Mouse (Mus musculus): ENCODE measurements at regions not wholly inside any gene's neighbourhood (a gene's known extent, or its start where the extent isn't known, plus 50 kb on each side); places are given as distances from the start of the nearest gene placed in this dataset.

GRCm38 (mm10) chr12:106210959-106211358 is 200.9 kb downstream of the Vrk1 start:
- no peak for DNase-seq (ENCODE audit: low spot score)
- H3K4me3 ChIP-seq, result no peak overlapping the region
- H3K36me3 ChIP-seq, result no peaks in the 10 kb centered on the region
- H3K4me1 ChIP-seq, result peaks cover 7% of the 10 kb centered on the region; the same call in 1 of the 2 replicates
- H3K27me3 ChIP-seq (ENCODE audit: low read depth, poor library complexity, severe bottlenecking), result no peaks in the 10 kb centered on the region
- WGBS, result 90% methylated on average over 6 of the region's 6 CpGs
- H3K27ac ChIP-seq (replicated peaks), result no peak overlapping the region
- no peaks in the 10 kb centered on the region for H3K9me3 ChIP-seq (replicated peaks)

GRCm38 (mm10) chr12:106211488-106211887 is 201.5 kb downstream of the Vrk1 start:
- Histone ChIP-seq H3K36me3 (no peaks in the 10 kb centered on the region), H3K27me3 (ENCODE audit: low read depth, poor library complexity, severe bottlenecking) (no peaks in the 10 kb centered on the region), H3K27ac (replicated peaks) (no peak overlapping the region), H3K4me1 (peaks cover 7% of the 10 kb centered on the region; the same call in 1 of the 2 replicates), H3K4me3 (no peak overlapping the region), H3K9me3 (replicated peaks) (no peaks in the 10 kb centered on the region)
- DNase-seq (ENCODE audit: low spot score), result no peak
- 92% methylated on average over 8 of the region's 8 CpGs for WGBS

- Histone ChIP-seq H3K4me1 (peaks cover 7% of the 10 kb centered on the region; the same call in 1 of the 2 replicates), H3K27ac (replicated peaks) (no peak overlapping the region), H3K36me3 (no peaks in the 10 kb centered on the region), H3K9me3 (replicated peaks) (no peaks in the 10 kb centered on the region), H3K27me3 (ENCODE audit: low read depth, poor library complexity, severe bottlenecking) (no peaks in the 10 kb centered on the region), H3K4me3 (no peak overlapping the region)
- WGBS, result 74% methylated on average over 5 of the region's 5 CpGs
- DNase-seq (ENCODE audit: low spot score), result no peak
Measured at GRCm38 (mm10) chr12:106212397-106212796, 202.4 kb downstream of the Vrk1 start.

GRCm38 (mm10) chr12:106220071-106220470 is 210.0 kb downstream of the Vrk1 start:
- 15% methylated on average over 3 of the region's 3 CpGs for WGBS
- Histone ChIP-seq H3K4me1 (peaks cover 16% of the 10 kb centered on the region), H3K36me3 (no peaks in the 10 kb centered on the region), H3K27me3 (ENCODE audit: low read depth, poor library complexity, severe bottlenecking) (peaks cover 7% of the 10 kb centered on the region), H3K4me3 (no peak overlapping the region), H3K27ac (replicated peaks) (no peak overlapping the region), H3K9me3 (replicated peaks) (no peaks in the 10 kb centered on the region)
- DNase-seq (ENCODE audit: low spot score), result no peak

- H3K27ac ChIP-seq (replicated peaks), result peak overlapping the region; percentile 80
- WGBS, result 16% methylated on average over 7 of the region's 7 CpGs
- peak; percentile 50 for DNase-seq (ENCODE audit: low spot score)
Measured at GRCm38 (mm10) chr12:106226276-106226675, 216.2 kb downstream of the Vrk1 start.

GRCm38 (mm10) chr12:106226776-106227562 is 216.9 kb downstream of the Vrk1 start:
- Histone ChIP-seq H3K27me3 (ENCODE audit: low read depth, poor library complexity, severe bottlenecking) (peaks cover 27% of the 10 kb centered on the region), H3K9me3 (replicated peaks) (peaks cover 4% of the 10 kb centered on the region; the same call in 1 of the 2 replicates), H3K27ac (replicated peaks) (peak overlapping the region; percentile 80), H3K4me3 (peak overlapping the region; percentile 35), H3K4me1 (peaks cover 41% of the 10 kb centered on the region), H3K36me3 (no peaks in the 10 kb centered on the region)
- peak; percentile 46 for DNase-seq (ENCODE audit: low spot score)
- WGBS, result 14% methylated on average over 25 of the region's 25 CpGs

More at GRCm38 (mm10) chr12:106226276-106226675, 216.2 kb downstream of the Vrk1 start:
- Histone ChIP-seq H3K27me3 (ENCODE audit: low read depth, poor library complexity, severe bottlenecking) (peaks cover 27% of the 10 kb centered on the region), H3K9me3 (replicated peaks) (peaks cover 4% of the 10 kb centered on the region; the same call in 1 of the 2 replicates), H3K4me1 (peaks cover 36% of the 10 kb centered on the region), H3K4me3 (no peak overlapping the region), H3K36me3 (no peaks in the 10 kb centered on the region)

- WGBS, result 36% methylated on average over 8 of the region's 8 CpGs
- H3K4me3 ChIP-seq, result peak overlapping the region; percentile 35
- H3K4me1 ChIP-seq, result peaks cover 41% of the 10 kb centered on the region
- peak overlapping the region; percentile 80 for H3K27ac ChIP-seq (replicated peaks)
- no peak for DNase-seq (ENCODE audit: low spot score)
- H3K36me3 ChIP-seq, result no peaks in the 10 kb centered on the region
- peaks cover 27% of the 10 kb centered on the region for H3K27me3 ChIP-seq (ENCODE audit: low read depth, poor library complexity, severe bottlenecking)
- peaks cover 4% of the 10 kb centered on the region; the same call in 1 of the 2 replicates for H3K9me3 ChIP-seq (replicated peaks)
Measured at GRCm38 (mm10) chr12:106227563-106227840, 217.5 kb downstream of the Vrk1 start.

- H3K36me3 ChIP-seq, result no peaks in the 10 kb centered on the region
- peak; percentile 58 for DNase-seq (ENCODE audit: low spot score)
- WGBS, result 35% methylated on average over 10 of the region's 10 CpGs
Measured at GRCm38 (mm10) chr12:106245178-106245840, 235.3 kb downstream of the Vrk1 start.

GRCm38 (mm10) chr12:106273591-106273990 is 263.6 kb downstream of the Vrk1 start:
- no peak overlapping the region for H3K4me3 ChIP-seq

More at GRCm38 (mm10) chr12:106245178-106245840, 235.3 kb downstream of the Vrk1 start:
- peaks cover 9% of the 10 kb centered on the region; the same call in 1 of the 2 replicates for H3K27me3 ChIP-seq (ENCODE audit: low read depth, poor library complexity, severe bottlenecking)
- peaks cover 44% of the 10 kb centered on the region for H3K4me1 ChIP-seq
- H3K9me3 ChIP-seq (replicated peaks), result no peaks in the 10 kb centered on the region
- H3K4me3 ChIP-seq, result no peak overlapping the region
- peak overlapping the region; percentile 72 for H3K27ac ChIP-seq (replicated peaks)

GRCm38 (mm10) chr12:106277886-106278285 is 267.9 kb downstream of the Vrk1 start:
- DNase-seq (ENCODE audit: low spot score), result no peak
- no peaks in the 10 kb centered on the region for H3K27me3 ChIP-seq (ENCODE audit: low read depth, poor library complexity, severe bottlenecking)
- no peaks in the 10 kb centered on the region for H3K36me3 ChIP-seq
- 94% methylated on average over 14 of the region's 14 CpGs for WGBS
- no peak overlapping the region for H3K4me3 ChIP-seq
- no peak overlapping the region for H3K27ac ChIP-seq (replicated peaks)
- H3K9me3 ChIP-seq (replicated peaks), result no peaks in the 10 kb centered on the region
- H3K4me1 ChIP-seq, result no peaks in the 10 kb centered on the region

More at GRCm38 (mm10) chr12:106273591-106273990, 263.6 kb downstream of the Vrk1 start:
- WGBS, result 88% methylated on average over 7 of the region's 7 CpGs
- no peaks in the 10 kb centered on the region for H3K9me3 ChIP-seq (replicated peaks)
- no peaks in the 10 kb centered on the region for H3K36me3 ChIP-seq
- H3K27ac ChIP-seq (replicated peaks), result no peak overlapping the region
- no peaks in the 10 kb centered on the region for H3K4me1 ChIP-seq
- H3K27me3 ChIP-seq (ENCODE audit: low read depth, poor library complexity, severe bottlenecking), result no peaks in the 10 kb centered on the region
- no peak for DNase-seq (ENCODE audit: low spot score)

- no peak overlapping the region for H3K4me3 ChIP-seq
- no peaks in the 10 kb centered on the region for H3K4me1 ChIP-seq
- DNase-seq (ENCODE audit: low spot score), result no peak
- 75% methylated on average over 16 of the region's 16 CpGs for WGBS
- H3K36me3 ChIP-seq, result no peaks in the 10 kb centered on the region
- no peaks in the 10 kb centered on the region for H3K9me3 ChIP-seq (replicated peaks)
- H3K27ac ChIP-seq (replicated peaks), result no peak overlapping the region
- no peaks in the 10 kb centered on the region for H3K27me3 ChIP-seq (ENCODE audit: low read depth, poor library complexity, severe bottlenecking)
Measured at GRCm38 (mm10) chr12:106282491-106283106, 272.6 kb downstream of the Vrk1 start.

- WGBS, result 92% methylated on average over 8 of the region's 8 CpGs
- H3K4me3 ChIP-seq, result no peak overlapping the region
- H3K27ac ChIP-seq (replicated peaks), result no peak overlapping the region
- no peak for DNase-seq (ENCODE audit: low spot score)
- no peaks in the 10 kb centered on the region for H3K9me3 ChIP-seq (replicated peaks)
- no peaks in the 10 kb centered on the region for H3K36me3 ChIP-seq
- H3K27me3 ChIP-seq (ENCODE audit: low read depth, poor library complexity, severe bottlenecking), result no peaks in the 10 kb centered on the region
- H3K4me1 ChIP-seq, result no peaks in the 10 kb centered on the region
Measured at GRCm38 (mm10) chr12:106284814-106285213, 274.8 kb downstream of the Vrk1 start.

All from midbrain, embryonic 10.5 days (tissue).